Mouse (Mus musculus) MEL (cell line): ENCODE measurements around the gene E4f1. TPM values are rescaled to one million over a fixed set of nuclear protein-coding genes. Genes with fewer than 3 reads are reported as not detected.

Source experiments
- DNase-seq: peaks from one replicate; pipeline ENCODE4 v3.0.0; 2011; ENCODE audit warnings: low read depth, low spot score
- H3K27ac ChIP-seq: 2 replicates; pipeline ENCODE4 v1.5.1; 2012; ENCODE audit warnings: low read depth, mild to moderate bottlenecking, control low read depth, low read length, moderate library complexity; ENCODE audit not compliant: control insufficient read depth
- H3K27me3 ChIP-seq, 2 experiments: fragments of 150-350 bp in 1 of 2; sonication (generic) in 1 of 2; 2 replicates each; pipeline ENCODE4 v1.6.1; 2012; ENCODE audit warnings: low read length in 2 of 2, mild to moderate bottlenecking in 2 of 2, improper control_type of control experiment in 1 of 2, moderate library complexity in 1 of 2; ENCODE audit not compliant: insufficient read depth in 2 of 2, control insufficient read depth in 1 of 2
- H3K36me3 ChIP-seq, 2 experiments: 2 replicates each; pipeline ENCODE4 v1.6.1; 2012 to 2014; ENCODE audit warnings: low read length in 2 of 2, improper control_type of control experiment in 1 of 2, inconsistent platforms in 1 of 2, mild to moderate bottlenecking in 1 of 2; ENCODE audit not compliant: insufficient read depth in 2 of 2, control insufficient read depth in 1 of 2
- H3K4me1 ChIP-seq, 2 experiments: fragments of 150-350 bp in 1 of 2; sonication (generic) in 1 of 2; 2 replicates each; pipeline ENCODE4 v1.6.1; 2012; ENCODE audit warnings: low read length in 2 of 2, improper control_type of control experiment in 1 of 2, mild to moderate bottlenecking in 1 of 2; ENCODE audit not compliant: insufficient read depth in 2 of 2, control insufficient read depth in 1 of 2
- H3K4me3 ChIP-seq, 2 experiments: fragments of 150-350 bp in 1 of 2; sonication (generic) in 1 of 2; 2 replicates each; pipeline ENCODE4 v1.5.1; 2012; ENCODE audit warnings: low read depth in 2 of 2, low read length in 2 of 2, mild to moderate bottlenecking in 2 of 2, moderate library complexity in 2 of 2, control low read depth in 1 of 2, improper control_type of control experiment in 1 of 2; ENCODE audit not compliant: control insufficient read depth in 1 of 2, insufficient read depth in 1 of 2
- H3K79me2 ChIP-seq: 2 replicates; pipeline ENCODE4 v1.6.1; 2012; ENCODE audit warnings: mild to moderate bottlenecking, low read length, moderate library complexity; ENCODE audit not compliant: control insufficient read depth, poor library complexity, insufficient read depth
- H3K9ac ChIP-seq: 2 replicates; pipeline ENCODE4 v1.6.1; 2012; ENCODE audit warnings: low read depth, mild to moderate bottlenecking, control low read depth, low read length, moderate library complexity; ENCODE audit not compliant: control insufficient read depth, poor library complexity, severe bottlenecking
- H3K9me3 ChIP-seq: fragments of 150-350 bp; sonication (generic); replicated peaks from 2 replicates; pipeline ENCODE4 v1.6.1; 2012; ENCODE audit warnings: mild to moderate bottlenecking, low read length, improper control_type of control experiment, moderate library complexity; ENCODE audit not compliant: insufficient read depth
- CHD1 ChIP-seq: IDR thresholded peaks from 2 replicates; pipeline ENCODE4 v1.6.1; 2012; ENCODE audit warnings: low read depth, mild to moderate bottlenecking, inconsistent platforms, low read length, improper control_type of control experiment
- CHD2 ChIP-seq: IDR thresholded peaks from 2 replicates; pipeline ENCODE4 v1.6.1; 2011; ENCODE audit warnings: low read length, improper control_type of control experiment
- E2F4 ChIP-seq: IDR thresholded peaks from 2 replicates; pipeline ENCODE4 v1.6.1; 2011; ENCODE audit warnings: low read depth, low read length, improper control_type of control experiment, borderline replicate concordance
- ELF1 ChIP-seq: IDR thresholded peaks from 2 replicates; pipeline ENCODE4 v1.6.1; 2014; ENCODE audit warnings: low read depth, mild to moderate bottlenecking, inconsistent platforms, low read length, improper control_type of control experiment, moderate library complexity
- EP300 ChIP-seq, 2 experiments: IDR thresholded peaks; 2 replicates each; pipeline ENCODE4 v1.6.1; 2011; ENCODE audit warnings: improper control_type of control experiment in 2 of 2, low read length in 2 of 2, low read depth in 1 of 2, mild to moderate bottlenecking in 1 of 2
- GABPA ChIP-seq: IDR thresholded peaks from 2 replicates; pipeline ENCODE4 v1.6.1; 2012; ENCODE audit warnings: low read depth, mild to moderate bottlenecking, inconsistent platforms, low read length, improper control_type of control experiment, moderate library complexity
- GATA1 ChIP-seq: IDR thresholded peaks from 2 replicates; pipeline ENCODE4 v1.6.1; 2011; ENCODE audit warnings: low read depth, low read length, improper control_type of control experiment
- HCFC1 ChIP-seq: IDR thresholded peaks from 2 replicates; pipeline ENCODE4 v1.6.1; 2012; ENCODE audit warnings: low read depth, mild to moderate bottlenecking, inconsistent platforms, low read length, improper control_type of control experiment, moderate library complexity
- JUND ChIP-seq: IDR thresholded peaks from 2 replicates; pipeline ENCODE4 v1.6.1; 2011; ENCODE audit warnings: low read depth, mild to moderate bottlenecking, improper control_type of control experiment, low read length
- KAT2A ChIP-seq: conservative IDR thresholded peaks from 2 replicates; pipeline ENCODE4 v1.6.1; 2012; ENCODE audit warnings: low read depth, low read length, improper control_type of control experiment, inconsistent platforms
- MAFK ChIP-seq: IDR thresholded peaks from 2 replicates; pipeline ENCODE4 v1.6.1; 2011; ENCODE audit warnings: low read depth, mild to moderate bottlenecking, low read length, improper control_type of control experiment, borderline replicate concordance
- MXI1 ChIP-seq: IDR thresholded peaks from 2 replicates; pipeline ENCODE4 v1.6.1; 2011; ENCODE audit warnings: mild to moderate bottlenecking, low read depth, low read length, improper control_type of control experiment
- MYB ChIP-seq: IDR thresholded peaks from 2 replicates; pipeline ENCODE4 v1.6.1; 2011; ENCODE audit warnings: mild to moderate bottlenecking, low read depth, low read length, improper control_type of control experiment
- MYC ChIP-seq: IDR thresholded peaks from 2 replicates; pipeline ENCODE4 v1.6.1; 2011; ENCODE audit warnings: low read depth, mild to moderate bottlenecking, low read length, improper control_type of control experiment, moderate library complexity
- POLR2AphosphoS5 ChIP-seq: IDR thresholded peaks from 2 replicates; pipeline ENCODE4 v1.6.1; 2012; ENCODE audit warnings: low read depth, borderline replicate concordance, mild to moderate bottlenecking, inconsistent platforms, low read length, moderate library complexity, mixed read lengths
- RAD21 ChIP-seq: IDR thresholded peaks from 2 replicates; pipeline ENCODE4 v1.6.1; 2011; ENCODE audit warnings: mild to moderate bottlenecking, low read depth, low read length, improper control_type of control experiment
- SIN3A ChIP-seq: IDR thresholded peaks from 2 replicates; pipeline ENCODE4 v1.6.1; 2012; ENCODE audit warnings: low read length, improper control_type of control experiment, inconsistent platforms
- SMC3 ChIP-seq: IDR thresholded peaks from 2 replicates; pipeline ENCODE4 v1.6.1; 2011; ENCODE audit warnings: low read depth, low read length, improper control_type of control experiment
- TAL1 ChIP-seq: IDR thresholded peaks from 2 replicates; pipeline ENCODE4 v1.6.1; 2012; ENCODE audit warnings: mild to moderate bottlenecking, inconsistent platforms, low read length, moderate library complexity, mixed read lengths
- ZC3H11A ChIP-seq: IDR thresholded peaks from 2 replicates; pipeline ENCODE4 v1.6.1; 2012; ENCODE audit warnings: low read depth, mild to moderate bottlenecking, inconsistent platforms, low read length, improper control_type of control experiment
- ZKSCAN1 ChIP-seq: IDR thresholded peaks from 2 replicates; pipeline ENCODE4 v1.6.1; 2012; ENCODE audit warnings: low read depth, mild to moderate bottlenecking, inconsistent platforms, low read length, improper control_type of control experiment, moderate library complexity
- ZMIZ1 ChIP-seq: IDR thresholded peaks from 2 replicates; pipeline ENCODE4 v1.6.1; 2012; ENCODE audit warnings: low read depth, mild to moderate bottlenecking, inconsistent platforms, low read length, improper control_type of control experiment, moderate library complexity
- ZNF384 ChIP-seq: IDR thresholded peaks from 2 replicates; pipeline ENCODE4 v1.6.1; 2012; ENCODE audit warnings: low read depth, mild to moderate bottlenecking, inconsistent platforms, low read length, improper control_type of control experiment
- polyA plus RNA-seq, 2 experiments: library from polyadenylated mRNA; stranded (reverse) in 1 of 2; unstranded in 1 of 2; fragments of >175 nt in 1 of 2; fragments of >200 nt in 1 of 2; gene quantifications; 2 replicates each; pipeline versions ENCODE4 v1.2.1 to v1.2.4; 2012; ENCODE audit warnings: low replicate concordance in 2 of 2, low read depth in 1 of 2; ENCODE audit not compliant: insufficient read length in 2 of 2, insufficient read depth in 1 of 2, missing spikeins in 1 of 2
- total RNA-seq: library from RNA; depleted of rRNA; stranded (reverse); fragments of 300-350 nt; gene quantifications from 2 replicates; pipeline ENCODE4 v1.2.3, GENCODE M21; 2012

Gene E4f1
- total and polyA plus RNA-seq, 3 experiments, result 24.3 to 37.1 TPM; not detected in 1

DNA sequence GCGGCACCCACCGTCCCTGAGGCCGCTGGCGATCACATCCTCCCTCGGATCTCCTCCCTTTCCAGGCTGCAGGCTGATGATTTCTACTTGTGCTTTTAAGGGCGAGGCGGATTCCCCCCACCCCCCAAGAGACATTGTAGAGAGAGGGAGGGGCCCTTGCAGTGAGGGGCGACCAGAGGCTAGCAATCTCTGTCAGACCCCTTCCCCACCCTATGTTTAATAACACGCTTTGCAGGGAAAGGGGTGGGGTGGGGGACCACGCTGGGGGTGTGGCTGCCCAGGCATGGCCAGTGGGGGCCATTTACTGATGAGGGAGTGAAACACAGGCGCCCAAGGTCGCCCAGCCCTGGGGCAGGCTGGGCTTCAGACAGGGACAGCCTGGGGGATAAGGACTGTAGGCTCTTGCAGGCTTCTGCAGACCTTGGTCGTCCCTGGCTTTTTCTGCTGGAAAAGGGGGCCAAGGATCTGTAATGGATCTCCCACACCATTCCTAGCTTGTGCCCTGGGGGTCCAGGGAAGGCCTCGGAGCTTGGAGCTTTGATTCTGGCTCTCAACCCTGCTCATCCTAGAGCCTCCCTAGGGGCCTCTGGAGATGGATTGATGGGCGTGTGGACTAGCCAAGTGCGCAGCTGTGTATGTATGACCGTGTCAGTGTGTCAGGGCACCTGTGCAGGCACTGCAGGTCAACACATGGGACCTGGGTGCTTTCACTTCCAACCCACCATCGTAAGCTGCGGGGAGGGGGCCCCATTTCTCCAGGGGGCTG lies 19.3 kb upstream of the E4f1 start:
- H3K27ac ChIP-seq, result no peak overlapping the region
- no peaks in the 10 kb centered on the region for H3K9me3 ChIP-seq
- TF ChIP-seq JUND, result no peak
- no peak for TF ChIP-seq GABPA
- no peak for TF ChIP-seq MYB
- TF ChIP-seq CHD2, result no peak
- no peak for TF ChIP-seq ZC3H11A
- TF ChIP-seq MXI1, result no peak
- TF ChIP-seq ZKSCAN1, result no peak
- no peak for TF ChIP-seq CHD1
- TF ChIP-seq HCFC1, result no peak
- no peak for TF ChIP-seq POLR2AphosphoS5
- TF ChIP-seq EP300 (IDR thresholded peaks at IDR 0.05; ENCODE audit: low read depth in 1 of 2, low read length in 2 of 2), result no peak
- no peak for TF ChIP-seq GATA1
- no peak for TF ChIP-seq E2F4
- TF ChIP-seq SMC3, result no peak
- no peak for TF ChIP-seq ZMIZ1
- TF ChIP-seq, all 39 proteins: peak for 0
- Histone ChIP-seq H3K27me3 (peaks cover 6 to 25% of the 10 kb centered on the region in 2 experiments), H3K4me3 (no peak overlapping the region), H3K79me2 (no peaks in the 10 kb centered on the region), H3K9ac (no peak overlapping the region), H3K4me1 (no peaks in the 10 kb centered on the region), H3K36me3 (no peaks in the 10 kb centered on the region)
- DNase-seq, result no peak

GRCm38 (mm10) chr17:24488662-24489264 lies 18.6 kb upstream of the E4f1 start:
- no peak overlapping the region for H3K27ac ChIP-seq
- no peak overlapping the region for H3K9ac ChIP-seq
- no peak for DNase-seq
- TF ChIP-seq SMC3 (no peak), SIN3A (no peak), EP300 (IDR thresholded peaks at IDR 0.05; ENCODE audit: low read depth in 1 of 2, low read length in 2 of 2) (no peak), RAD21 (no peak), GATA1 (no peak), E2F4 (no peak), ZMIZ1 (no peak), ELF1 (no peak), CHD1 (no peak), MYC (no peak), ZNF384 (no peak), KAT2A (no peak), HCFC1 (no peak), MAFK (no peak), TAL1 (no peak)
- H3K9me3 ChIP-seq, result no peaks in the 10 kb centered on the region
- H3K4me1 ChIP-seq, result no peaks in the 10 kb centered on the region
- no peak overlapping the region for H3K4me3 ChIP-seq
- no peaks in the 10 kb centered on the region for H3K79me2 ChIP-seq
- peaks cover 6 to 25% of the 10 kb centered on the region in 2 experiments for H3K27me3 ChIP-seq
- no peaks in the 10 kb centered on the region for H3K36me3 ChIP-seq
